Mouse (Mus musculus): ENCODE measurements around the gene Kpna7.
"Not testable (repeated sequence)": the region's sequence is repeated elsewhere in the genome, so short reads cannot be mapped to it uniquely, and the experiment has no call there.

Gene Kpna7

DNA sequence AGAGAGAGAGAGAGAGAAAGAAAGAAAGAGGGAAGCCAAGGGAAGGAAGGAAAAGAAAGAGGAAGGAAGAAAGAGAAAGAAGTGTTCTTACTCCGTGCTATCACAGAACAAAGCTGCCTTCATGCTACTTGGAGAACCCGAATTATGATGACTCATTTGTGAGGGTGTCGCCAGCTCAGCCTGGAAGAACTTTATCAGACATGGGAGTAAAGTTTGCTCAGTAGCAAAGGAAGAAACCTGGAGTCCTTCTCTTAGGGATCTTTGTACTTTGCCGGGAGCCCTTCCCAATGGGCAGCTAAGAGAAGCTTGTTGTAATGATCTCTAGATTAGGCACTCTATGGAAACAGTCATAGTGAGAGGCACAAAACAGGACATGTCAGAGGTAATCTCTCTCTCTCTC is 18.9 kb upstream of the Kpna7 start:
- no peak for DNase-seq (ENCODE audit: low spot score in 2 of 2)

DNA sequence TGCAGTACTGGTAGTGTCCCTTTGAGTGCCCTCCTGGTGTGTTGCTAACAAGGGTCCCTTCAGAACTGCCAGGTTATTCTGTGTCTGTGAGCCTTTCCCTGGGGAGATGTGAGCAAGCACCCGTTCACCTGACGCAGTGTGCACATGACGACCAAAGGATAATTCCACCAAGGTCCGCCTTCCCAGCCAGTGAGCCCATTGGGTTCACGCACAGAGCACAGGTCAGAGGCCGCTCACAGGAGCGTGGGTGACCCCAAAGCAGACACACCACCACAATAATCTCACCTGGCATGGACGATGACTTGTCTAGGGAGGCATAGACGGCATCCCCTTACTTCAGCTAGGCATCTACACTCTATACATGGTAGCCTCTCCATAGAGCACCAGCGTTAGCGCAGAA is 17.6 kb upstream of the Kpna7 start:
- DNase-seq (ENCODE audit: low spot score in 2 of 2) = not testable (repeated sequence)

DNA sequence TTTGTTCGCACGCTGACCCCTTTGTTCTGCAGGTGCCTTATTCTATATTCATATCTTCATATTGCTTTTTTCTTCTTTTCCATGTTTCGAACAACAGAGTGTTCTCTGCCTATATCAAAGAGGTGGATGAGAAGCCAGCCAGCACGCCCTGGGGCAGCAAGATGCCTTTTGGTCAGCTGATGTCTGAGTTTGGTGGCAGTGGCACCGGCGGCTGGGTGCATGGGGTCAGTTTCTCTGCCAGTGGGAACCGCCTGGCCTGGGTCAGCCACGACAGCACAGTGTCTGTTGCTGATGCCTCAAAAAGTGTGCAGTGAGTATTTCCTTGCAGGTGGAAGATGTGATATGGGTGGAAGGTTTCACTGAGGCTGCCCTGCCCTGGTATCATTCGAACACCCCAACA is 17.1 kb upstream of the Kpna7 start:
- DNase-seq (ENCODE audit: low spot score in 2 of 2) = no peak

DNA sequence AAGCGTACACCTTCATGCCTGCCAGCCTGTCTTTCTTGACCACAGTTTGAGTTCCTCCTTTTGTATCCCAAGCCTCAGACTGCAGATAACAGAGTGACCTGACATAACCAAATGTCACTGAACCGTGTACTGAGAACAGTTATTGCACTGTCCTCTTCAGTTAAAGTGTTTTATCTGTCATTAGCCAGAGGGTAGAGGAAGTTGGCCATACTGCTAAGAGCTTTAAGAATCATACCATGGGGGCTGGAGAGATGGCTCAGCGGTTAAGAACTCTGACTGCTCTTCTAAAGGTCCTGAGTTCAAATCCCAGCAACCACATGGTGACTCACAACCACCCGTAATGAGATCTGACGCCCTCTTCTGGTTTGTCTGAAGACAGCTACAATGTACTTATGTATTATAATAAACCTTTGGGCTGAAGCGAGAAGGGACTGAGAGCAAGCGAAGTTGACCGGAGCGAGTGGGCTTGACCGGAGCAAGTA is 14.6 kb upstream of the Kpna7 start:
- DNase-seq (ENCODE audit: low spot score in 2 of 2) = no peak

DNA sequence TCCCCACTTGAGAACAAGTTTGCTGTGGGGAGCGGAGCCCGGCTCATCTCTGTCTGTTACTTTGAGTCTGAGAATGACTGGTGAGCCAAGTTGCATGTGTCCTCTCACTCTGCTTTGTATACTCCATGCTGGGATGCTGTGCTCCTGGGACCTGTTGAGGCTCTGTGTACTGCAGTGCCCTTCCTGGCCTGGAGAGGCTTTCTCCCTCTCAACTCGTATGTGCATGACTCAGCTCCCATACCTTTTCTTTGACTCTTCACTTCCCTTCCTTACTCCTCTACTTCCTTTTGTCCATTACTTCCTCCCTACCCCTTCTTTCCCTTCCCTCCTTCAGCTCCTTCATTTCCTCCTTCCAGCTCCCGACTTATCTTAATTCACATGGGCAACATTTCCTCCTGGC is 12.4 kb upstream of the Kpna7 start:
- DNase-seq (ENCODE audit: low spot score in 2 of 2) = no peak

DNA sequence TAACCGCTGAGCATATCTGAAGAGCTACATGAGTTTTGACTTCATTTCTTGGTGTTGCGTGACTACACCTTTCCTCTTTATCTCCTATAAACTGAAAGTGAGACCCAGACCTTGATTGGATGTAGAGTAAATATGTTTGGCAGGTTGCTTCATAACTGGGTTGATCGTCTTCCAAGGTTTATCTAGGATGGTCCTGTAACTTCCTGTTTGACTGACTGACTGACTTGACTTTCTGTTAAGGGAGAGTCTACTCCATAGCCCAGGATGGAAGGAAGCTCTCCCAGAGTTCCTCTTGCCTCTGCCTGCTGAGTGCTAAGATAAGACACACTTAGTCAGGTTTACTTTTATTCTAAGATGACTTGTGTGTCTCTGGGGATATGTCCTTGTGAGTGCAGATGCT is 6.0 kb upstream of the Kpna7 start:
- DNase-seq (ENCODE audit: low spot score in 2 of 2) = no peak

DNA sequence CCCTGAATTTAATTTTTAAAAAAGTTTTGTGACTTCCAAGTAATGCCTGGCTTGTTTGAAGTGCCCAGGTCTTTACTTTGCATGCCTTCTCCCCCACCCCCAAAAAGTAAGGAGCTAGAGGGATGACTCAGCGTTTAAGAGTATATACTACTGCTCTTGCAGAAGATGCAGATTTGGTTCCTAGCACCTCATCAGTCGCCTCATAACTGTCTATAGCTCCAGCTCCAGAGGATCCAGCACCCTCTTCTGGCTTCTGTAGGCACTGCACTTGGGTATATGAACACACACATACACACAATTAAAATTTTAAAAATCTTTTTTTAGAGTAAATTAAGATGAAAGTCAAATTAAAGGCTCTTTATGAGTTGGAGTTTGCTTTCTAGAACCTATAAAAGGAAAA is 4.4 kb upstream of the Kpna7 start:
- DNase-seq (ENCODE audit: low spot score in 2 of 2) = no peak

DNA sequence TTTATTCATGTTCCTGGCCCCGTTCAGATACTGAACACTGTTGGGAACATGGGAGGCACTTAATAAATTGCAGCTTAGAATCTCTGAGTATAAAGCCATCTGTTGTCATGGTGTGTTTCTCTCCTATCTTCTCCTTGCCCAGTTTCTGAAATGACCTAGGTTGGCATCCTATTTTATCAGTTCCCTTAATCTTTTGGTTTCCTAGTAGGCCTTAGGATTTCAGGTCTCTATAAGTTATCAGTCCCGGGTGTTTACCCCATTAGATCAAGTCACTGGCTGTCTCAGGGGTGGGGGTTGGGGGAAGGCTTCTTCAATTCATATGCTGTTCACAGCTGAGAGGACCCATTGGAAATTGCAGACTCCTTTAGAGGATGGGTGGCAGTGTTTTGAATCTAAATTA is 992 bp upstream of the Kpna7 start:
- no peak for DNase-seq (ENCODE audit: low spot score in 2 of 2)

DNA sequence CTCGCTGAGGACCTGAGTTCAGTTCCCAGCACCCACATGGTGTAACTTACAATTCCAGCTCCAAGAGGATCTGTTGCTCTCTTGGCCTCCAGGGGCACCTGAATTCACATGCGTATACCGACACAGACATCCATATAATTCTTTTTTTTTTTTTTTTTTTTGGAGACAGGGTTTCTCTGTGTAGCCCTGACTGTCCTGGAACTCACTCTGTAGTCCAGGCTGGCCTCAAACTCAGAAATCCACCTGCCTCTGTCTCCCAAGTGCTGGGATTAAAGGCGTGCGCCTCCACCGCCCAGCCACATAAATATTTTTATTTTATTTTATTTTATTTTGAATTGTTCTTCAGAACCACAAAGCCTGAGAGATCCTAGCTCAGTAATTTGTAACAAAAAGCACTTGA is 629 bp downstream of the Kpna7 start:
- DNase-seq (ENCODE audit: low spot score in 2 of 2) = not testable (repeated sequence)

DNA sequence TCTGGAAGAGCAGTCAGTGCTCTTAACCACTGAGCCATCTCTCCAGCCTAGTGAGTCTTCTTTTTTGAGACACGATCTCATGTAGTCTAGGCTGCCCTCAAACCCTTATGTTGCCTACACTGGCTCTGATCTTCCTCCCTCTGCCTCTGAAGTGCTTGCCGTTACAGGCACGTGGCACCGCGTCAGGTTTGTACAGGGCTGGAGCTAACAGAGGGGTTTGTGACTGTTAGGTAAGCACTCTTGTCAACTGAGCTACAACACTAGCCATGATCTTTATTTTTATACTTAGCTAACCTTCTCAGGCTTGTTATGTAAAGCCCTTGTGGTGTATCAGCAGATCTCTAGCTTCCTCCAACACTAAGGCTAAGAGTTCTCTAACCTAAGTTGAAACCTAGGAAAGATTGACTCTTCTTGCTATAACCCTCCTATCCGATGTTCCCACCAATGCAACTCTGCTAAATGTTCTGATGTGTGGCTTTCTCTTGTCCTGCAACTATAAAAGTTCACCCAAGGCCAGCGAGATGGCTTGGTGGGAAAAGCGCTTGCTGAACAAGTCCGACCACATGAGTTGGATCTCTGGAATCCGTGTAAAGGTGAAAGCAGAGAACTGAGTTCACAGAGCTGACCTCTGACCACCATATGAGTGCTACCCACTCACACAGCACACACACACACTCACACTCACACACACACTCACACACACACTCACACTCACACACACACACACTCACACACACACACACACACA is 1.8 kb downstream of the Kpna7 start:
- DNase-seq (ENCODE audit: low spot score in 2 of 2) = no peak

DNA sequence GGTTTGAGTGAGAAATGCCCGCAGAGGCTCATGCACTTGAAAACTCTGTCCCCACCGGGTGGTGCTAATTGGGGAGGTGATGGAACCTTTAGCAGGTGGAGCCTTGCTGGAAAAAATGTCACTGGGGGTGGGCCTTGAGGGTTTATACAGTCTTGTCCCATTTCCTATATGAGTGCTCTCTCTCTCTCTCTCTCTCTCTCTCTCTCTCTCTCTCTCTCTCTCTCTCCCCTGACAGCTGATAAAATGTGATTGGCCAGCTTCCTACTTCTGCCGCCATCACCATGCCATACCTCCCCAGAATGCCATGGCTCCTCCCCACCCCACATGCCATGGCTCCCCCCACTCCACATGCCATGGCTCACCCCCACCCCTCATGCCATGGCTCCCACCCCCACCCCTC is 8.7 kb downstream of the Kpna7 start:
- DNase-seq (ENCODE audit: low spot score in 2 of 2) = no peak

DNA sequence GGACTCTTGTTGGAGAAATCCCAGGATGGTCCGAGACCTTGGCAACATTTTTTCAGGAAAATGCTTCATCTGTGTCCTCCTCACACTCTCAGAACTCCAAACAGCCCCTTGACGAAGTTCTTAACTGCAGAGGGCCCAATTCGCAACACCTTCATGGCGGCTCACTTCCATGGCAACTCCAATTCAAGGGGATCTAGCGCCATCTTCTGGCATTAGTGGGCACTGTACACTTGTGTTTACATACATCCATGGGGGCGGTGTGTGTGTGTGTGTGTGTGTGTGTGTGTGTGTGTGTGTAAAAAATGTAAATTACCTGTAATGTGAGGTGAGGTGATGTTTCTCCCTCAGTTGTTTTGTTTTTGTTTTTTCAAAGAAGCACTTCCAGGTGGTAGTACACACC is 12.5 kb downstream of the Kpna7 start:
- no peak for DNase-seq (ENCODE audit: low spot score in 2 of 2)

DNA sequence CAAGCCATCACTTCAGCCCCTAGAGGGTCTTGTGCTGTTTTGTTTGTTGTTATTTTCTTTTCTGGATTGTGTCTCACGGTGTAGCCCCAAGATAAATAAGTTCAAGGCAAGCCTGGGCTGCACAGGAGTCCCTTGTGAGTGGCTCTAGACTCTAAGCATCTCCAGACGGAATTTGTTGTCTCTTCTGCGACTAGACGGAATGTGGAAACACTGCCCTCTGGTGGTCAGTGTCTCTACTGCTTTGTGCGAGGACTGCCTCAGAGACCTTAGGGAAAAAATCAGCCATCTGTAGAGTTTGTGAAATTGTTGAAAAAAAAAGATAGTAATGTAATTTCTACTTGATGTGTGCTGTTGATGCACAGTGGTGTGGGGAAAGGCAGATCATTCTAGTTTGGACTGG is 14.1 kb downstream of the Kpna7 start:
- DNase-seq (ENCODE audit: low spot score in 2 of 2) = peak; percentile 79 to 88

DNA sequence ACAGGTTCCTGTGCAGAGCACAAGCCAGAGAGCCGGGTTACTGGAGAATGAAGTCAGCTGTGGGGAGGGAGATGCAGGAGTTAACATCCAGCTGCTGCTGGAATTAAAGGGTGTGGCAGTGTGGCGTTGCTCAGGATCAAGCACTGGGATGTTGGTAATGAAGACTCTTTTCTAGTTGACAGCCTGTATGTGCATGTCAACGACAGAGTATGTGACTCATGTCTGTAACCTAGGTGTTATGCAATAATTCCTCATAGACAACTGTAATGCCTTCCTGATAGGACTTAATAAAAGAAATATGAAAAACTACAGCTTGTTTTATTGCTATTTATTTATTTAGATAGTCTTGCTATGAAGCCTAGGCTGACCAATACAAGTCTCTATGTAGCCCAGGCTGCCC is 15.0 kb downstream of the Kpna7 start:
- DNase-seq (ENCODE audit: low spot score in 2 of 2) = no peak

DNA sequence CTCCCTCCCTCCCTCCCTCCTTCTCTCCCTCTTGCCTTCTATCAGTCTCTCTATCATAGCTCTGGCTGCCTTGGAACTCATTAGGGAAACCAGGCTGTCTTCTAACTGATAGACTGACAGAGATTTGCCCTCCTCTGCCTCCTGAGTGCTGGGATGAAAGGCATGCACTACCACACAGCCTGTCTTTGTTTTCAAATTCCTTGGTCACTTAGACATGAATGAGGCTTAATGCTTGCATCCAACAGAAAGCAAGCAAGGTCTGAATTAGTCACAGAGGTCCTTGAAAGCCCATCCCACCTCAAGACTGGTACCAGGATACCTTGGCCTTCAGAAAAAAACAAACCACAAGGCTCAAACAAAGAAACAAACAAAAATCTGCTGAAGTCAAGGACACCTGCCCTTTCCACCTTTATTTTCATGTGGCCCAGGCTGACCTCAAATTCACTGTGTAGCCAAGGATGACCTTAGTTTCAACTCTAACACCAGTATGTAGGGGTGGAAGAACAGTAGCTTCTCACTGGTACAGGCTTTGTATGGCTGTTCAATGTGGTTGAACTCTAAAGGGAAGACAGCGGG is 19.0 kb downstream of the Kpna7 start:
- DNase-seq (ENCODE audit: low spot score in 2 of 2) = no peak

DNA sequence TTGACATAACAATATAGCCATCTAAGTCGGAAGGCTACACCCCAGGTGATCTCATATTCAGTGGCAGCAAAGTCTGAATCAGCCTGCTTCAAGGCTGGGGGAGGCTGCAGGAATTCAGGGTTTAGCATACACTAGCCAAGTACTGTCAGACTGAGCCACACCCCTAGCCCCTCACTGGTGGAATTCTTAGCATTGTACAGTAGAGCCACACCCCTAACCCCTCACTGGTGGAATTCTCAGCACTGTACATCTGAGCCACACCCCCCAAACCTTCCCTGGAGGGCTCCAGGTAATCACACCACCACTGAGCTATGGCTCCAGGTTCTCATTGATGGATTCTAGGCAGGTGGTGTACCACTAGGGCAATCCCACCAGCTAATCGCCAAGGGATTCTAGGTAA is 24.3 kb downstream of the Kpna7 start:
- DNase-seq (ENCODE audit: low spot score in 2 of 2) = no peak

DNA sequence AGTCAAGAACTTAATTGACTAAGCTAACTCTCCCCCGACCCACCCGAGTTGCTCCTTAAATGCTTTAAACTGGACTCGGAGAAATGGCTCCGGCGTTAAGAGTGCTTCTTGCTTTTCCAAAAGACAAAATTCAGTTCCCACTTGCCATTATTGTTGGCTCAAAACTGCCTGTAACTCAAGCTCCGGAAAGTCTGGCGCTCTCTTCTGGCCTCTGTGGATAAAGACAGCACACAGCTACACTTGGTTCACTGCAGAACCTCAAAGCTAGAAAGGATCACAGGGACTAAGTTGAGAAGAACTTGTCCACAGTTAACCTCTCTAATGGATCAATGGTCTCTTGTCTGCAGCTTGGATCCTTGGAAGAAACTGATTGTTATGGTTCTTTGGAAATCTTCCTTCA is 25.1 kb downstream of the Kpna7 start:
- DNase-seq (ENCODE audit: low spot score in 2 of 2) = no peak

DNA sequence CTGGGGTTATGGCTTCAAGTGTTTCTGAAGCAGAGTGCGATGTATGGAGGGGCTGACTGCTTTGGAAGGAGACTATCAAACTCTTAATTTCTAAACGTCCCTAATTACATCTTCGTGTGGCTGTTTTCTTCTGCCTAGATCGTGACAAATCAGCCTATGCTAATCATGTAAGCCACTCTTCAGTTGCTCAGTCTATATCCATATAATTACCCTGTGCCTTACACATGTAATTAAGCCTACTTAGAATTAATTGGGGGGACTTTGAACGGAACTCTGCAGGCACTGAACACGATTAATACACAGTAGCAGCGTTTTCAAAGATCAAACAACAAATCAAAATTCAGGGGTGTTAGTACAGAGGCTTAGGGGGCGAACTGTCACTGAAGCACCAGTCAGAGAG is 25.9 kb downstream of the Kpna7 start:
- no peak for DNase-seq (ENCODE audit: low spot score in 2 of 2)

DNA sequence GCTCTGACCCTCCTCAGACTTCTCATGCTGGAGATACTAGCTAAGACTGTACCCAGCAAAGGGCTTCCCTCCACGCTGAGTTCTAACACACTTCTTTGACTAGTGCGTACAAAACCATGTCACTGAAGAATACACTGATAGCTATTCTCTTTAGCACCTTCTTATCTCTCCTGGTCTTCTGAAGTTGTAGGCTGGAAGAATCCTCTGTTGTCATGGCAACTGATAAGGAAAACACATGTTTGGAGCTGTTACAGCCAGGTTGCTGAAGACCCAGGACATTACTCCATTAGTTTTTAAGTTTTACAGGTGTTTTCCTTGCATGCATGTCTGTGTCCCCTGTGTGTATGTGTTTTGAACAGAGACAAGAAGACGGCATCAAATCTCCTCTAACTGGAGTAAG is 29.6 kb downstream of the Kpna7 start:
- not testable (repeated sequence) for DNase-seq (ENCODE audit: low spot score in 2 of 2)

DNA sequence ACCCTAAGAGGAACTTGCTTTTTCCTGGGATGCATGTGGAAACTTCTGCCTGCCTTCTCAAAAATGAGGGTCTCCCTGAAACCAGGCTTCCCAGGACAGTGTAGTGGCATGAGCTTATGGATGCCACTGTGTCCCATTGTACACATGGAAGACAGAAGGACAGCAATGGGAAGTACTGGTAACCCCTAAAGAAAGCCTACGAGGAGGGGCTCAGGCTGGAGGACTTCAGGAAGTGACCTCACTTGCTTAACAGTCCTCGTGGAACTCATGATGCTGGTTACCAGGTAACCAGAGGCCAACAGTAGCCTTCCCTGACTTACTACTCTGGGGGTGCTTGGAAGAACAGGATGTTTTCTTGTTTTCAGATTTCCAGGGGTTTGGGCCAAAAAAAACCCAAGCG is 41.1 kb downstream of the Kpna7 start, which contains the start of gene 1700018F24Rik:
TSS of gene 1700018F24Rik (plus strand) at position 301 of the 400 bp plus-strand sequence.
- not testable (repeated sequence) for DNase-seq (ENCODE audit: low spot score in 2 of 2)

DNA sequence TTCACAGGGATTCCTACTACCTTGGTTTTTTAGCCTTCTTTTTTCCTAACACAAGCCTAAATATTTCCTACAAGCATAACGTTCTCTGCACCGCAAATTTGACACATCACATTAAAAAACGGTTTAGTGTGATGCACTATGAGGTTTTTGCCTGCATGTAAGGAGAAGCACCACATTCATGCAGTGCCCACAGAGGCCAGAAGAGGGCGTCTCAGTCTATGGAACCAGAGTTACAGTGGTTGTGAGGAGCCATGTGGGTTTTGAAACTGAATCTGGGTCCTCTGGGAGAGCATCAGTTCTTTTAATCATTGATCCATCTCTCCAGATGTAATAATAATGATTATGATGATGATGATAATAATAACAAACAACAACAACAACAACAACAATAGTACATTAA is 42.2 kb downstream of the Kpna7 start:
- no peak for DNase-seq (ENCODE audit: low spot score in 2 of 2)

DNA sequence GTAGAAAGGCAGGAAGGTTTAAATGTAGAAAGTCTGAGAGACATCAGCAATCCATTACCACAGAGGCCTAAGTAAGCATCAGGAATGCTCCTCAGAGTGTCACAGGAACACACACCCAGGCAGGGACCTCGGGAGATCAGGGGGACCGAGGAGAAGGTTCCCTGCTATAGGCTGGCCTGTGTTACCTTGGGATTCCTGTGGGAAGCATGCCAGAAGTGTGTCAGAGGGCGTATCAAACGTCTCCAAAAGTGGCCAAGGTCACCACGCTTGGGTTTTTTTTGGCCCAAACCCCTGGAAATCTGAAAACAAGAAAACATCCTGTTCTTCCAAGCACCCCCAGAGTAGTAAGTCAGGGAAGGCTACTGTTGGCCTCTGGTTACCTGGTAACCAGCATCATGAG is 51.4 kb downstream of the Kpna7 start, which contains the start of gene Gm4871:
TSS of gene Gm4871 (minus strand) at position 364 of the 400 bp plus-strand sequence.
- not testable (repeated sequence) for DNase-seq (ENCODE audit: low spot score in 2 of 2)

DNA sequence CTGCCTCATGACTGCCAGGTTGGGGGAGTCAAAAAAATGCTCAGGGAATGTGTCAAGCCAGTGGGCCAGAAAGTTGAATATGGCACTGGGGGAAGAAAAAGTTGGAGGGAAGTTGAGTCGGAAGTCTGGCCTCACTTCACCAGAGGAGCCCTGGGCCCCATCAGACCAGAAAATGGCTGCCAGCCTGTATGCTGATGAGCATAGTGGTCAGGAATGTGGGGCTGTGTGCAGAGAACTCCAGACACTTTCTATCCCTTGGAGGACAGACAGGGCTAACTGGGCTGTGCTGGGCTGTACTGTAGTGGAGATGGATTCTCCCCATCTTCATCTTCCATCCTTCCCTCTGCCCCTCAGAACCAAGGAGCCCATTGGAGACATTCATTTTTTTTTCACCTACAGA is 53.4 kb downstream of the Kpna7 start:
- not testable (repeated sequence) for DNase-seq (ENCODE audit: low spot score in 2 of 2)
